Mouse (Mus musculus) myocyte (in vitro differentiated cells): Measurements from ENCODE around the gene Tox2.

ENCODE experiments used
- CEBPB ChIP-seq: IDR thresholded peaks from 2 replicates; pipeline ENCODE4 v1.6.1; 2011; ENCODE audit warnings: mild to moderate bottlenecking, moderate library complexity; ENCODE audit not compliant: poor library complexity, insufficient read depth, severe bottlenecking
- E2F4 ChIP-seq: IDR thresholded peaks from one replicate; pipeline ENCODE4 v1.6.1; 2011; ENCODE audit warnings: mild to moderate bottlenecking, control low read depth, moderate library complexity; ENCODE audit not compliant: insufficient read depth
- MAX ChIP-seq: IDR thresholded peaks from one replicate; pipeline ENCODE4 v1.6.1; 2011; ENCODE audit warnings: low read depth, mild to moderate bottlenecking, control low read depth
- MYOD1 ChIP-seq, 3 experiments: IDR thresholded peaks; one replicate each; pipeline ENCODE4 v1.6.1; 2011; ENCODE audit warnings: control low read depth in 2 of 3, low read depth in 2 of 3, mild to moderate bottlenecking in 2 of 3, moderate library complexity in 1 of 3; ENCODE audit not compliant: insufficient read length in 2 of 3, control insufficient read depth in 1 of 3
- MYOG ChIP-seq, 3 experiments: IDR thresholded peaks; one replicate each; pipeline ENCODE4 v1.6.1; 2011; ENCODE audit warnings: control low read depth in 2 of 3, low read depth in 2 of 3, mild to moderate bottlenecking in 2 of 3; ENCODE audit not compliant: insufficient read length in 2 of 3, control insufficient read depth in 1 of 3, insufficient read depth in 1 of 3
- POLR2A ChIP-seq: IDR thresholded peaks from one replicate; pipeline ENCODE4 v1.6.1; 2011; ENCODE audit warnings: low read depth, mild to moderate bottlenecking, control low read depth, moderate library complexity; ENCODE audit not compliant: insufficient read length
- POLR2AphosphoS2 ChIP-seq: IDR thresholded peaks from one replicate; pipeline ENCODE4 v1.6.1; 2011; ENCODE audit warnings: low read depth, control low read depth; ENCODE audit not compliant: insufficient read length
- REST ChIP-seq: IDR thresholded peaks from one replicate; pipeline ENCODE4 v1.6.1; 2011; ENCODE audit warnings: mild to moderate bottlenecking, control low read depth, moderate library complexity; ENCODE audit not compliant: insufficient read depth, insufficient read length
- SRF ChIP-seq: IDR thresholded peaks from one replicate; pipeline ENCODE4 v1.6.1; 2011; ENCODE audit warnings: low read depth; ENCODE audit not compliant: control insufficient read depth, insufficient read length
- TCF12 ChIP-seq: IDR thresholded peaks from one replicate; pipeline ENCODE4 v1.6.1; 2011; ENCODE audit warnings: mild to moderate bottlenecking, control low read depth; ENCODE audit not compliant: poor library complexity, insufficient read depth, severe bottlenecking
- TCF3 ChIP-seq: IDR thresholded peaks from one replicate; pipeline ENCODE4 v1.6.1; 2011; ENCODE audit warnings: low read depth, control low read depth; ENCODE audit not compliant: insufficient read length
- USF1 ChIP-seq: IDR thresholded peaks from one replicate; pipeline ENCODE4 v1.6.1; 2011; ENCODE audit warnings: low read depth, mild to moderate bottlenecking, control low read depth, moderate library complexity

GRCm38 (mm10) chr2:163310163-163310688 lies 107.3 kb downstream of the Tox2 start:
- TF ChIP-seq POLR2A (no peak), POLR2AphosphoS2 (no peak), TCF12 (no peak), USF1 (no peak), MYOD1 (IDR thresholded peaks at IDR 0.05; ENCODE audit: control insufficient read depth in 1 of 3, insufficient read length in 2 of 3, low read depth in 2 of 3) (no peak), MAX (no peak), CEBPB (no peak), REST (no peak), TCF3 (no peak), E2F4 (no peak), MYOG (IDR thresholded peaks at IDR 0.05; ENCODE audit: control insufficient read depth in 1 of 3, insufficient read depth in 1 of 3, insufficient read length in 2 of 3, low read depth in 2 of 3) (no peak), SRF (no peak)
